Mouse (Mus musculus) bone marrow, adult 2 months (tissue): ENCODE measurements around the gene Ccdc106.

Experiments
- CTCF ChIP-seq: fragments of 200-500 bp; IDR thresholded peaks from 2 replicates; pipeline ENCODE4 v1.5.1; 2011; ENCODE audit warnings: low read length, control low read depth; ENCODE audit not compliant: control insufficient read depth, insufficient read depth
- POLR2A ChIP-seq: fragments of 200-500 bp; IDR thresholded peaks from 2 replicates; pipeline ENCODE4 v1.6.1; 2011; ENCODE audit warnings: low read depth, mild to moderate bottlenecking, control low read depth, low read length, borderline replicate concordance; ENCODE audit not compliant: control insufficient read depth

DNA sequence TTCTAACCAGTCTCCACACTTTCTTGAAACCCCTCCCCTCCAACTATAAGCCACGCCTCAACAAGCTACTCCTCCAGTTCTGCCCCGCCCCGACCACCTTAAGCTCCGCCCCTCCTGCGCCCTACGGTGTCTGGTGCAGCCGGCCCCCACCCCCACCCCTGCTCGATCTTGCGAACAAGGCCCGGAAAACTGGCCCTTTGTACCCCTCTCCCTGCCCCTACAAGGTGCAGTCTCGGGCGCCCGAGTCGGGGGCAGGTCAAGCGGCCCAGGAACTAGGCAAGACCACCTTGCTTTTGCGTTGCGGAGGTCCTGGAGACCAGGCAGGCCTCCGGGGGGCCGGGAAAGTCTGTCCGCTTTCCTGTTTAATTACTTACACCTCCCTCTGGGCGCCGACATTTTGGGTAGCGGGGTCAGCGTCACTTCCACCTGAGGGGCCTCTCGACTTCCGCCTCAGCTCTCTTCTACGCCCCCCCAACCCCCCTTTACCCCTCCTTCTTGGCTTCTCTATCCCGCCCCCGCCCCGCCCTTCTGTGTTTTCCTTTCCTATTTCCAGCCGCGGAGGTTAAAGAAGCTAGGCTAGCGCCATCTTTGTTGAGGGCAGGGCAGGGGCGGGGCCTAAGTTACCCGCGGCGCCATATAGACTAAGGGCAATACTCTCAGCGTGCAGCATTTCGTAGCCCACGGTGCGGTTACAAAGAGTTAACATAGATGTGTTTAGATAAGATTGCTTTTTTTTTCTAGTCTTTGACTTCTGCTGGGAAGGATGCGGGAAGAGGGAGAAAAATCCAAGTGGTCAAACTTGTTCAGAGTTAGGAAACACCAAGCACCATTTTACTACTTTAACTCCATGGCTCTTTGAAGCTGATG lies 5.9 kb upstream of the Ccdc106 start, which contains the start of the genes Zfp524 and Fiz1:
- TF ChIP-seq POLR2A, result no peak
- TF ChIP-seq CTCF, result no peak
